Mouse (Mus musculus) retina, postnatal 7 days (tissue): ENCODE results near the gene Fdxr.
A peak's percentile ranks its signal among the peaks of the same experiment; 100 is the strongest.

Experiments
- DNase-seq: peaks from one replicate; pipeline ENCODE4 v3.0.0-alpha.2; 2012; ENCODE audit warnings: low read depth, low spot score

Gene Fdxr

GRCm38 (mm10) chr11:115276780-115277603 lies at the start of gene Fdxr:
Fdxr (minus strand) TSS chr11:115277050.
- peak; percentile 98 for DNase-seq

- DNase-seq = no peak
These were observed 46.5 kb upstream of the Fdxr start for GRCm38 (mm10) chr11:115323354-115323753.

- peak; percentile 62 for DNase-seq
These were observed 45.2 kb upstream of the Fdxr start, which contains the start of gene Ush1g for GRCm38 (mm10) chr11:115321906-115322693. Ush1g (minus strand) TSS chr11:115322041.

- DNase-seq = no peak
These were observed 43.0 kb upstream of the Fdxr start for GRCm38 (mm10) chr11:115319704-115320383.

- no peak for DNase-seq
These were observed 41.6 kb upstream of the Fdxr start for GRCm38 (mm10) chr11:115318245-115319027.

GRCm38 (mm10) chr11:115317204-115317603 lies 40.4 kb upstream of the Fdxr start:
- DNase-seq = no peak

- DNase-seq = no peak
These were observed 37.4 kb upstream of the Fdxr start for GRCm38 (mm10) chr11:115314249-115314648.

GRCm38 (mm10) chr11:115308781-115309180 lies 31.9 kb upstream of the Fdxr start:
- no peak for DNase-seq

- no peak for DNase-seq
These were observed 30.0 kb upstream of the Fdxr start, which contains the start of gene Otop2 for GRCm38 (mm10) chr11:115306863-115307262. Otop2 (plus strand) TSS chr11:115307163.

GRCm38 (mm10) chr11:115303167-115303566 lies 26.3 kb upstream of the Fdxr start:
- DNase-seq = no peak

- no peak for DNase-seq
These were observed 24.5 kb upstream of the Fdxr start for GRCm38 (mm10) chr11:115301351-115301750.

- DNase-seq = no peak
These were observed 23.9 kb upstream of the Fdxr start for GRCm38 (mm10) chr11:115300745-115301144.

- no peak for DNase-seq
These were observed 21.3 kb upstream of the Fdxr start for GRCm38 (mm10) chr11:115298160-115298559.

GRCm38 (mm10) chr11:115297214-115297826 lies 20.5 kb upstream of the Fdxr start, which contains the start of gene Fads6:
Fads6 (minus strand) TSS chr11:115297663.
- DNase-seq = peak; percentile 43

- DNase-seq = no peak
These were observed 19.8 kb upstream of the Fdxr start for GRCm38 (mm10) chr11:115296471-115297210.

GRCm38 (mm10) chr11:115295939-115296338 lies 19.1 kb upstream of the Fdxr start:
- DNase-seq = no peak

- no peak for DNase-seq
These were observed 16.0 kb upstream of the Fdxr start for GRCm38 (mm10) chr11:115292631-115293375.

GRCm38 (mm10) chr11:115291503-115291902 lies 14.7 kb upstream of the Fdxr start:
- DNase-seq = no peak

- DNase-seq = no peak
These were observed 14.1 kb upstream of the Fdxr start for GRCm38 (mm10) chr11:115290919-115291318.
